9 mouse cellular contexts compared by ENCODE assay signal in the genomic region with DNA sequence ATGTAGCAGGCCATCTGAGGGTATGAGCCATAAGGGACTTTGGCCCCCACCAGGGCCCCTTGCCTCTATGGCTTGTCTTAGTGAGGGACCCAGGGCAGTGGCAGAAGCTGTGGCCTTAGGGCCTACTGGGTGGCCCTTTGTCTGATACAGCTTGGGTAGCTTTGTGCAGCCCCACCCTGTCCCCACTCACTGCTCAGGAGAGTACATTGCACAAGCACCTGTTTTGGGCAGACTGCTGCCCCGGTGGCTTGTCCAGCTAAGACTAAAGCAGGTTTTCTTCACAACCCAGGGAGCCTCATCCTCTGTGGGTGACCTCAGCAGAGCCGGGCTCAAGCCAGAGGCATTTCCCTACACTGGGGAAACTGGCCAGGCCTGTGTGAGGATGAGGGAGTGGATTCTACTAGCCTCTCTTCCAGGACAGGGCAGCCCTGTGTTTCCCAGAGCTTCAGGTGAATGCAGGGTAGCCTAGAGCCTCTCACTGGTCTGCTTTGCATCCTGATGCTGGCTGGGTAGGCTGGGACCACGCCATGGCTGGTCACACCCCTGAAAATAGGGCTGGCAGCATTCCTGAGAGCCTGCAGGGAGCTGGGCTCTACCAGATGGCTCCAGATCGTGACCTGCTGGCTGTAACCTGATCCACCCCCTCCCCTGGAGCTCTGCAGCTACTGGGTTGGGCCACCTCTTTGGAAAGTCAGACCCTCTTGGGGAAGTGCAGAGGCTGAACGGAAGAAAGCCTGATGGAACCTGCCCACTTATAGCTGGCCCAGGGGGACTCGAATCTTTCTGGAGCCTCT. TPM values are rescaled to one million over a fixed set of nuclear protein-coding genes. Genes with fewer than 3 reads are reported as not detected.
A peak's percentile ranks its signal among the peaks of the same experiment; 100 is the strongest.
DNase-seq lines count a peak whose midpoint lies in the region; ATAC-seq lines count a peak whose summit lies in the region.
"Had no signal": no experiment of that assay in that cellular context is flagged by ENCODE, and none has a peak within 500 bp of the region (broad histone marks: within the 10 kb centered on the region; RNA-seq: fewer than 3 reads in every experiment).

No protein-coding gene starts in this region.

- H3K27ac ChIP-seq in hindbrain, embryonic 10.5 days: peak overlapping the region; percentile 78
- H3K27ac ChIP-seq in hindbrain, embryonic 13.5 days: no peak overlapping the region
- H3K27ac ChIP-seq in heart, embryonic 16.5 days (ENCODE audit: low read length): peak overlapping the region; percentile 97
- H3K27ac ChIP-seq: hindbrain, embryonic 15.5 days had no signal

- H3K27me3 ChIP-seq in hindbrain, embryonic 10.5 days (ENCODE audit: insufficient read depth, poor library complexity, severe bottlenecking): peaks cover 8% of the 10 kb centered on the region; the same call in 1 of the 2 replicates
- H3K27me3 ChIP-seq in hindbrain, embryonic 13.5 days: no peaks in the 10 kb centered on the region
- no peaks in the 10 kb centered on the region for H3K27me3 ChIP-seq in heart, embryonic 16.5 days (ENCODE audit: control insufficient read depth, insufficient read depth, low read length)
- H3K27me3 ChIP-seq: hindbrain, embryonic 15.5 days had no signal

- intact Hi-C loops in left cerebral cortex, postnatal 36 days (cut with DNase I): no loop called here

- no peak overlapping the region for H3K9ac ChIP-seq in hindbrain, embryonic 13.5 days
- H3K9ac ChIP-seq in heart, embryonic 16.5 days (ENCODE audit: low read length): peak overlapping the region; percentile 62
- H3K9ac ChIP-seq: hindbrain, embryonic 15.5 days had no signal

- no peaks in the 10 kb centered on the region for H3K36me3 ChIP-seq in hindbrain, embryonic 10.5 days
- no peaks in the 10 kb centered on the region for H3K36me3 ChIP-seq in hindbrain, embryonic 13.5 days
- H3K36me3 ChIP-seq in heart, embryonic 16.5 days (ENCODE audit: control insufficient read depth, insufficient read depth): 0 out of 2 replicates have a peak, but pooled peaks cover 3% of the 10 kb centered on the region
- H3K36me3 ChIP-seq: hindbrain, embryonic 15.5 days had no signal

- H3K4me1 ChIP-seq in hindbrain, embryonic 10.5 days (replicated peaks): peaks cover 53% of the 10 kb centered on the region
- H3K4me1 ChIP-seq in hindbrain, embryonic 13.5 days (replicated peaks): peaks cover 22% of the 10 kb centered on the region; the same call in 1 of the 2 replicates
- peaks cover 61% of the 10 kb centered on the region for H3K4me1 ChIP-seq in heart, embryonic 16.5 days (ENCODE audit: control insufficient read depth, insufficient read depth, low read length)

- 8% methylated on average over 6 of the region's 6 CpGs for WGBS in hindbrain, embryonic 10.5 days
- 15% methylated on average over 6 of the region's 6 CpGs for WGBS in hindbrain, embryonic 13.5 days
- 15% methylated on average over 6 of the region's 6 CpGs for WGBS in heart, embryonic 16.5 days

- no peak overlapping the region for H3K4me3 ChIP-seq in hindbrain, embryonic 10.5 days
- H3K4me3 ChIP-seq in hindbrain, embryonic 13.5 days: no peak overlapping the region
- H3K4me3 ChIP-seq in heart, embryonic 16.5 days (ENCODE audit: low read length): peak overlapping the region; percentile 9
- H3K4me3 ChIP-seq: hindbrain, embryonic 15.5 days had no signal

- no peak for ATAC-seq in hindbrain, embryonic 13.5 days (ENCODE audit: low FRiP score)
- ATAC-seq in heart, embryonic 16.5 days (replicated peaks; ENCODE audit: extremely low read depth, insufficient read depth, low FRiP score): peak; percentile 79

- no peak overlapping the region for H3K4me2 ChIP-seq in hindbrain, embryonic 13.5 days
- H3K4me2 ChIP-seq in heart, embryonic 16.5 days (ENCODE audit: low read depth, low read length): peak overlapping the region; percentile 40
- H3K4me2 ChIP-seq: hindbrain, embryonic 15.5 days had no signal

- H3K9me3 ChIP-seq in hindbrain, embryonic 10.5 days: no peaks in the 10 kb centered on the region
- H3K9me3 ChIP-seq in hindbrain, embryonic 13.5 days: no peaks in the 10 kb centered on the region
- no peaks in the 10 kb centered on the region for H3K9me3 ChIP-seq in heart, embryonic 16.5 days (replicated peaks; ENCODE audit: control insufficient read depth, low read length)
- H3K9me3 ChIP-seq: hindbrain, embryonic 15.5 days had no signal

- DNase-seq in hindbrain, embryonic 10.5 days (ENCODE audit: low spot score): peak; percentile 73
- peak; percentile 80 for DNase-seq in embryo, embryonic 9.5 days (ENCODE audit: extremely low spot score)
- DNase-seq in kidney, postnatal 25 days: peak; percentile 70 to 88
- DNase-seq in retina, embryonic 14.5 days (ENCODE audit: low spot score): peak; percentile 42
- no peak for DNase-seq in thymus, adult 18-20 months
- no peak for DNase-seq in left cerebral cortex, postnatal 36 days (ENCODE audit: low spot score in 2 of 2)

RNA-seq across cellular contexts. Expression of a gene that starts 17.9 kb away (rescaled TPM):
- polyA plus RNA-seq in hindbrain, embryonic 10.5 days (2016; fragmentation: Nextera tagmentation; extraction: Ambion mirVana): 0.98 and 2.3 TPM in 2 replicates
- polyA plus RNA-seq in hindbrain, embryonic 13.5 days (2015; fragmentation: Nextera tagmentation; extraction: Ambion mirVana): 1.3 and 1.7 TPM in 2 replicates
- polyA plus RNA-seq in heart, embryonic 16.5 days (2015; fragmentation: Nextera tagmentation; extraction: Ambion mirVana): 34.6 and 34.9 TPM in 2 replicates
- total RNA-seq in left cerebral cortex, postnatal 36 days (2021): under 1 TPM; 0.49 to 1.00 TPM

RNA-seq across cellular contexts. Expression of a gene that starts 29.6 kb away (rescaled TPM):
- 0.55 and 0.71 TPM in 2 replicates for polyA plus RNA-seq in hindbrain, embryonic 10.5 days (2016; fragmentation: Nextera tagmentation; extraction: Ambion mirVana)
- 1.4 and 1.9 TPM in 2 replicates for polyA plus RNA-seq in hindbrain, embryonic 13.5 days (2015; fragmentation: Nextera tagmentation; extraction: Ambion mirVana)
- polyA plus RNA-seq in heart, embryonic 16.5 days (2015; fragmentation: Nextera tagmentation; extraction: Ambion mirVana): 3.1 and 3.7 TPM in 2 replicates
- not detected for total RNA-seq in left cerebral cortex, postnatal 36 days (2021)

RNA-seq across cellular contexts. Expression of a gene that starts 55.0 kb away (rescaled TPM):
- polyA plus RNA-seq in hindbrain, embryonic 10.5 days (2016; fragmentation: Nextera tagmentation; extraction: Ambion mirVana): 130 and 134 TPM in 2 replicates
- 90.8 and 99.3 TPM in 2 replicates for polyA plus RNA-seq in hindbrain, embryonic 13.5 days (2015; fragmentation: Nextera tagmentation; extraction: Ambion mirVana)
- polyA plus RNA-seq in heart, embryonic 16.5 days (2015; fragmentation: Nextera tagmentation; extraction: Ambion mirVana): 59.2 and 61.5 TPM in 2 replicates
- total RNA-seq in left cerebral cortex, postnatal 36 days (2021): 10 to 100 TPM; 37.5 to 42.3 TPM

Comparison
In these comparisons a context has a peak if more than half of its experiments do, and no peak if none do; other contexts are left out.
1. DNase-seq: peak in hindbrain, embryonic 10.5 days (single experiment), embryo, embryonic 9.5 days (single experiment), kidney, postnatal 25 days (2 of 2) and retina, embryonic 14.5 days (single experiment); none in thymus, adult 18-20 months (0 of 2) and left cerebral cortex, postnatal 36 days (0 of 2).
2. RNA of a gene that starts 17.9 kb away (polyA plus RNA-seq): 34.6 to 34.9 TPM in heart, embryonic 16.5 days; 0.98 to 2.3 TPM in hindbrain, embryonic 10.5 days and 1.3 to 1.7 TPM in hindbrain, embryonic 13.5 days; every median in the first group is over 10 times any median in the second.